Mouse (Mus musculus): ENCODE measurements around the gene Itga4.

Gene Itga4

DNA sequence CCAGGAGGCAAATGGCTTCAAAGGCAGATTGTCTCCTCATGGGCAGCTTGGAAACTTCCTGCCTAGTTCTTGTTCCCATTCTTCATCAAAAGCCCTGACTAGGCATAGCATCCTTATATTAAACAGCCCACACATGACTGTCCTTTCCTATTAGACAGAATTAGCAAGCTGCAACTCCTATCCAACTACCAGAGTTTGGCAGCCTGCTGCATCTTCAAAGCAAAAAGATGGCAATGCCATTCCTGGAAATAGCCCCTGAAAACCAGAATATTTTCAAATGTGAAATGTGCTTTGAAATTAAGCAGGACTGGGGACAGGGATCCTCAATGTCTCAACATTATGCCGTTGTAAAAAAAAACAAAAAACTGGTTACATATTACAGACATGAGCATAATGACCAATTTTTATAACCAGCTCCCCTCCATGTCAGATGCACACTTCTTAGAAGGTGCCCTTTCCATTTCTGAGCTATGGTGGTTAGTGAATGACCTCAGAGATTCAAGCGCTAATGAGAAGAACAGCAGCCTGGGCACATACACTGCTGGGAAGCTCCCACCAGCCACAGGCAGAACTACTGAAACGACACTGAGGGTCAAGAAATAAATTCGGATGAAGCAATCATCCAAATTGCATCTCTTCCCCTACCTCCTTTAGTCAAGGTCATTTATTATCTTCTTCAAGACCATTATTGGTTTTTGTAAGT, 97.0 kb downstream of the Itga4 start:
- DNase-seq (ENCODE audit: low read depth, low spot score): no peak

DNA sequence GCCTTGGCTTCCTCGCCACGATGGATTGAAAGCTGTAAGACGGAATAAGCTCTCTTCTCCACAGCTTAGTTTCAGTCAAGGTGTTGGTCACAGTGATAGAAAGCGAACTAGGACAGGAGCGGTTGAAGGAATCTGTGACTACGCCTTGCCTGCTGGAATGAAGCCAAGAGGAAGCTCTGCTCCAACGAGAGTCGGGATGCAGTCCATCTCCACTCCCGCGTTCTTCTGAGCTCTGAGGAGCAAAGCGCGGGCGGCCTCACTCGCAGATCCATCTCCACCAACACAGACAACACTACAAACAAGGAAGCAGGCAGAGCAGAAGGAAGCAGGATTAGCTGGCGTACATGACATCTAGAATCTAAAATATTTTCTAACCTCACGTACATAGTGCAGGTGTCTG, 99.5 kb downstream of the Itga4 start:
- DNase-seq (ENCODE audit: low read depth, low spot score): no peak

DNA sequence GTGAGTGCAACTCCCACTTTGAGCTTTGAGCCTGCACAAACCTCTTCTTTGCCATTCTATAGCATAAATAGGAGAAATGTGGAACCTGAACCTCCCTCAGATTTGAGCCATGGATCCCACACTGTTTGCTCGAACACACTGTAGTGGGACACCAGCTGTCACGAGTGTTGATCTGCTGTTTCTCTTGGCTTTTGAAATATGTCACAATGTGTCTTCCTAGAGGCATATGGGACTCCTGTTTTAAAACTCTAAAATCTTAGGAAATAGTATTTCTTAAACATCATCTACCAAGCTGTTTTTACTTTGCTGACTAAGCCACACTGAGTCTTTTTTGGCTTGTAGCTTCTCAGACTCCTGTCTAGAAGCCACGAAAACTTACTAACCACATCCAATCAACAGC, 102.6 kb downstream of the Itga4 start:
- DNase-seq (ENCODE audit: low read depth, low spot score): no peak

DNA sequence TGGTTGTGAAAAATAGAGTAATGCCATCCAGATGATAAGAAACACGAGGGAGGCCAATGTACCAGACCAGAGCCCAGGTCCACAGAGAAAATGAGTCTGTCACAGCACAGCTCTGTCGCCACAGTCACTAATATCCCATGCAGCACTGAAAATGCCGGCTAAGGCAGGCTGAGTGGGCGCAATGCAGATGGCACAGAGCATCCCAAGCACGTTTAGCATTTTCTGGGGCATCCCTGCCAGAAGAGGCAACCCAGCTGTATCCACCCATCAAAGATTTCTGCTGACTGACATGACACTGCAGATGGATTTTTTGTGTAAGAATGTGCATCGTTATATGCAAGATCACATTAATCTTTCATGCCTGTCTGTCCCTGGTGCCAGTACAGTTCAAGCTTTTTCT, 106.8 kb downstream of the Itga4 start:
- no peak for DNase-seq (ENCODE audit: low read depth, low spot score)

DNA sequence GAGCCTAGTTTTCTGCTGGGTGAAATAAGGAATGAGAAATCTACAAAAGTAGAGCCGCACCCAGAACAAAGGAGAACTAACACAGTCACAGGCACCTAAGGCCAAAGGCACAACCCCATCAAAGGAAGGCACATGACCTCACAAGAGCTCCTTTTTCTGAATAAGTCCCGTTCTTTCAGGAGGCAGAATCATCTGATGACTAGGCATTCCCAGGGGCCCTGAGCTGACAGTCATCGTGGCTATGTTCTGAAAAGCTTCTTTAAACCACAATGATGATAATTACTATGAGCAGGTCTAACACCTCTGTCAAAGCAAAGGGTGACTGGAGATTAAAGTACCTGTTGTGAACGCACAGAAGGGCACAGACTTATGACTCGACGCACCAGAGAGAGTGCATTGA, 108.7 kb downstream of the Itga4 start:
- no peak for DNase-seq (ENCODE audit: low read depth, low spot score)

DNA sequence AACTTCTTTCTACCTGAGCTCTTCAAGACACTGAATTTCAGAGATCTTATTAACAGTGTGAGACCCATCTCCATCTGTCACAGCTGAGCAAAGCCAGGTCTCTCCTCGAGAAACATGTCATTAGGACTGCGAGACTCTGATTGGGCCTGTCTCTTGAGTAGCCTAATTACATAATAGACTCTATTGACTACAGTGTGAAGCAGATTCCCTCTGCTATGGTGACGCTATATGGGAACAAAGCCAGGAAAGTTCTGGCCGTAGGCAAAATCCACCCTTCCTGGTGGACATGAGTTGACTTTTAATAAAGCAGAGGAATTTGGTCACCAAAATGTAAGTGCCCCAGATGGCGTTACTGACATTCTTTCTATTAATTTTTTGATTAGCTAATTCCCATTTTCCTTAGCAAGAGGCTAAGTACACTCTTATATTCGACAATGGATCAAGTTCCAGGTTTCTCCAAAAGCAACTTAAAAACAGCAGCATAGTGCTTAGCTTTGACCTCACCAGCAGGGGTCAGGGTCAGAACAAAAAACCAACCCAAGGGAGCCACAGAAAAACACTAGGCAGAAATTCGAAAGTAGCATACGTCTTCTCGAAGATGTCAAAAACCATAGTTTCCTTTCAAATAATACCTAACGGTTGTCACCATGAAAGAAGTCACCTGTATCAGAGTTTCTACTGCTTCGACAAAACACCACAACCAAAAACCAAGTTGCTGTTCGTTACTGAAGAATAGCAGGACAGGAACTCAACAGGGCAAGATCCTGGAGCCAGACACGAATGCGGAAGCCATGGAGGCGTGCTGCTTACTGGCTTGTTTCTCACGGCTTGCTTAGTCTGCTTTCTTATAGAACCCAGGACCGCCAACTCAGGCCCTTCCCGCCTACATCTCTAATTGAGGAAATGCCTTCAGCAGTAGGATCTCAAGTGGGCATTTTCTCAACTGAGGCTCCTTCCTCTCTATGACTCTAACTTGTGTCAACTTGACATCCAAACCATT, 112.5 kb downstream of the Itga4 start:
- DNase-seq (ENCODE audit: low read depth, low spot score): no peak

DNA sequence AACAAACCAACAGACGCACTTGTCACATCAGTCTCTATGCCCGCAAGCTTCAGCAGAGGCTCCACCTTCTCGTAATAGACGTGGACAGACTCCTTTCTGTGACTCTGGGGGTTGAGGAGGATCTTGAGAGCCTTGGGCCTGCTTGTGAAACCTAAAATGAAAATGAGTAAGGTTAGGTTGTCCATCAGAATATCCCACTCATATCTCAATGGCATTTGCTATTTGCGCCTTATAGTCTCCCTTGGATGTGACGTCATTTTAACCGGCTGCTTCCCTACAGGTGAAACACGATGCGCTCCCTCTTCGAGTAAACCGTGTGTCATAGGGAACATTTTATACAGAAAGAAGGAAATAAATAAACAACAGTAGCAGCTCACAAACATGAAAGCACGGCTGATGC, 113.4 kb downstream of the Itga4 start:
- DNase-seq (ENCODE audit: low read depth, low spot score): no peak

DNA sequence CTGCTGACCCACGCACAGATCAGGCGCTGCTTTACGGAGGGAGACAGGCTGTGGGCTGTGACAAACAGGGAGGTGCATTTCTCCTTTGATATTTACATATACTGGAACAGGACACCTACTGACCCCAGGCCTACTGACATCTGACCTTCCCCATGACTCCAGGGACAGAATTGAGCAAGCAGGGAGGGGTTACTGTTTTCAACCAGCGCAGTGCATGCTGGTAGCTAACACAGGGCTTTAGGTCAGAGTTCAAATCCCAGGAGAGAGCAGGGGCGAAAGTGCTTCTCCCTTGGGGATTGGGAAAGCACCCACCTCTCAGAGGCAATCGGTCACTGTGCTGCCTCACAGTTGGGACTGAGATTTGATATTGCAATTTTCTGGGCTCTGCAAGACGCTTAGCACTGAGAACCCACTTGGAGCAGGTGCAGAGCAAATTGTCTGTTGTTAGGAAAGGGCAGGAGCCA, 113.9 kb downstream of the Itga4 start:
- DNase-seq (ENCODE audit: low read depth, low spot score): no peak

DNA sequence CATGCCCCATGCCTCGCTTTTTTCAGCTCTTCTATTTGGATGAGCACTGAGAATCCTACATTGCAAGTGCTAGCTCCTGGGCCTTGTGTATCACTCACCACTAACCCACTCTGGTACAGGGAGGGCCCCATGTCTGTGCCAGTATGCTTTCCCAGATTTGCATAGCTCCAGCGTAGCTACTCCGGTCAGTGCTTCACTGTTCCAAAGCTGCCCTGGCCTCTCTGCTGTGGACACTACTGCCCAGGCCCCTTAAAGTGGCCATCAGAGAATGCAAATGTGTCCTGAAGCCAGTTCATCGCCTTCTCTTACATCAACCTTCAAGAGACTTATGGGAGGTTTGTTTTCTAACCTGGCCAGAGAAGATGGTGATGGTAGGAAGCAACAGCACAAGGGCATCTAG, 114.7 kb downstream of the Itga4 start:
- DNase-seq (ENCODE audit: low read depth, low spot score): no peak

DNA sequence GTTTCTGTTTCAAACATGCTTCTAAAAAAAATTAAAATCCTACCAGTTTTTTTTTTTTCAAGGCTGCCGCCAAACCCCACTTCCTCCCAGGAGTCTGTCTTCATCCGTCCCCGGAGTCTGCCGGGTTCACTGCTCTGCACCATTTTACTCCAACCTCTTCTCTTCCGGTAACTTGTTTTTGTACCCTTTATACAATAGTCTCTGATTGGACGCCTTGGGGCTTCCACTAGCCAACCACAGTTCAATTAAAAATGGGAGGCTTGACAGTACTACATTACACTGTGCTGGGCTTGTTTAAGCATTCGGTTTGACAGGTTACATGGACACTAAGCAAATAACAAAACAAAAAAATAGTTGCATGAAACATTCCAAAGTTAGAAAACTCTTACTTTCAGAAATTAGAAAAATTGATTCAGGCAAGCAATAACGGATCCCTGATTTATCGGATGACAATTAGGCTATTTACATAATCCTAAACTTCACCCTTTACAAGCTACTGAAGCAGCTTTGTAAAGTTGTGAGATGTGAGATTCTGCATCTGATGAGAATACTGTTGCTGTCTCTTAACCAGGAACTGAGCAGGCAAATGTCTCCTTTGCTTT, 115.6 kb downstream of the Itga4 start:
- no peak for DNase-seq (ENCODE audit: low read depth, low spot score)

DNA sequence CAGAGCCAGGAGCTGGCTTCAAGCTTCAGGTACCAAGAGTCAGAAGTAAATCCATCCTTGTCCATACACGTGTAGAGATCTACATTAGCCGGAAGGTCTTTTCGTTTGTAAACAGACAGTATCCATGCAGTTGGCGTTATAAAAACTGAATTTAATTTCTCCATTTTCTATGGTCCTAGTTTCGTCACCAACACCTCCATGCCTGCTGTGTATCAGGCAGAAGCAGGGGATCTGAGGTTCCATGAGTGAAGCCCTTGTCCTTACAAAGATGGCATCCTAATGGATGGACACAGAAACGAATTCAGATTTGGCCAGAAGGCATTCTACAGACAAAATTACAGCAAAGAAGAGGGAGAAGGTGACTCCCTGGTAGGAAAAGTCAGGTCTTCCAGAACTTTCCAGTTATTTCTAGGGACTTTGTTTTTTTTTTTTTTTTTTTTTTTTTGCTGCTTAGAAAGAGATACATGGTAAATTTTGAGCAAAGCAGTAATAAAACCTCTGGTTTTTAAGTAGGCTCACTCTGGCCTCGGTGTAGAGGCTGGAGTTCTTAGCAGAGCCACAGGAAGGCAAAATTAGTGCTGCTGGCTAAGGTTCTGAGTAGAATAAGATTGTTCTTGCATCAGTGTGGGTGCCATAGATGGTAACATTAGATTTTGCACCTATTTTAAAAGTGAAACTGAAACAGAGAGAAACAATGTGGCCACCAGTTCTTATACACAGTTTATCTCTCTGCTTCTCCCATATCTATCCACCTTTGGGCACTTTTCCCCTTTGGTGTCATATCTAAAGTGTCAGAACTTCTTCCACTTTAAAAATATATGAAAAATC, 116.3 kb downstream of the Itga4 start:
- no peak for DNase-seq (ENCODE audit: low read depth, low spot score)

DNA sequence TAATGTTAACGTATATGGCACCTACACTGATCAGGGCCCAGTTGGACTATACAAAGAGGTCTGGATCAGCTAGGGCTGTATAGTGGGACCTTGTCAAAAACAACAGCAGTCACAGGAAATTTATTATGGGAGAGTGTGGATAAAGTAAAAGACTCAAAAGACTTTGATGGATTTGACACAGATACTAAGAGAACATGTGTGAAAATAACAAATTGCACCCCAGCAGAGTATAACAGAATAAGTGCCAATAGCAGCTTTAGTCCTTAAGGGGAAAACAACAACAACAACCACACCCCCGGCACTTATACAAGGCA, 116.9 kb downstream of the Itga4 start:
- DNase-seq (ENCODE audit: low read depth, low spot score): no peak

DNA sequence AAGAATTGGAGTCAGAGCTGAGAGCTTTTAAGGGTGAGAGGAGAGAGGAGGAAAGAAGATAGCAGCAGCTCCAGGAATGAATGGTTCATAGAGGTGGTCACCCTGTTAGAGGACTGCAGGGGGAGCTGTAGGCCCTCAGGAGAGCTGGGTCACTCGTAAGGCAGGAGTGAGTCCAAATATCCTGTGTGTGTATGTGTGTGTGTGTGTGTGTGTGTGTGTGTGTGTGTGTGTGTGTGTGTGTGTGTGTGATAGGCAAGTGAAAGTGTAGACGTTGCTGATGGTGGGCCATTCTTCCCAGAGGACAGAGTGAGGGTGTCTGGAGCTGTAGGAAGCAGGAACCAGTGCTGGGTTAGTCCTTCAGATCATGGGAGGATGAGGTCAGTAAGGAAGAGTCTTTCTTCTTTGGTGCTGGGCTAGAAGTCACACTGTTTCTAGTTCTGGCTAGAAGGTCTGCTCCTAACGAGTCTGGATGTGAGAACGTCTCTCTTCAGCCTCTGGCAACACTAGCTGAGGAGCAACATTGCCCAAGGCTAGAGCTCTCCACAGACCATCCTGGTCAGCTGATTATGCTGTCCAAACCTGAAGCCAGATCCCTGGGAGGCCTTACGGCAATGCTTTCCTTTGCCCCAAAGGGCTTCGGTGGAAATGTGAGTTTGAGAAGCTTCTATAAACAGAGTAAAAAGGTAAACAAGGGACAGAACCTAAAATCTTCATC, 117.4 kb downstream of the Itga4 start:
- DNase-seq (ENCODE audit: low read depth, low spot score): no peak

DNA sequence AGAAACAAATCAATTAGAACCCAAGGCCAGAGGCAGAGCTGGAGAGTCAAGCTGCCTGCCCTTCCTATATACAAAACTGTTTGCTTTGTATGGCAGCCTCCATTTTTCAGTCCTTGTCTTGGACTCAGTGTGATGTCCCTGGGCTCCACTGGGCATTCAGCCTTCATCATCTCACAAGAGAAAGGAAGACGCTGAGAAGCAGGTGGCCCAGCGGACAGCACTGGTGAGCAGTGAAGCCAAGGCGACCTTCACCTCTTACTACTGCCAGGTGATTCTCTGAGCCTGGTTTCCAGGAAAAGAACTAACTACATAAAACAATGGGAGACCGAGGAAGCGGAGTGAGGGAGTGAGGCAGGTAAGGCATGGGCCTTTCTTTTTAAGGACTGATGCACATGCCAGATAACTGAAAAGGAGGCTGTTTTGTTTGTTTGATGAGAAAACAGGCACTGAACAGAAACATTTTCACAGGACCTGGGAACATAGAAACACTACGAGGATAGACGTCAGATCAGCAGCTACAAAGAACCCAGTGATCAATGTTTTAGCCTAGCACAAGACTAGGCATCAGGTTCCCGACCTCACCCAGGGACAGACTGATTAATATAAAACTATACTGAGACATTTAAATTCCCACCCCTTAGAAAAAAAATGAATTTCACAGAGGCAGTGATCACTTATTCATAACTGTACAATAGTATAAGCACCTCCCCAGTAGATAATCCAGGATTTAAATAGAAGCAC, 123.3 kb downstream of the Itga4 start:
- no peak for DNase-seq (ENCODE audit: low read depth, low spot score)

DNA sequence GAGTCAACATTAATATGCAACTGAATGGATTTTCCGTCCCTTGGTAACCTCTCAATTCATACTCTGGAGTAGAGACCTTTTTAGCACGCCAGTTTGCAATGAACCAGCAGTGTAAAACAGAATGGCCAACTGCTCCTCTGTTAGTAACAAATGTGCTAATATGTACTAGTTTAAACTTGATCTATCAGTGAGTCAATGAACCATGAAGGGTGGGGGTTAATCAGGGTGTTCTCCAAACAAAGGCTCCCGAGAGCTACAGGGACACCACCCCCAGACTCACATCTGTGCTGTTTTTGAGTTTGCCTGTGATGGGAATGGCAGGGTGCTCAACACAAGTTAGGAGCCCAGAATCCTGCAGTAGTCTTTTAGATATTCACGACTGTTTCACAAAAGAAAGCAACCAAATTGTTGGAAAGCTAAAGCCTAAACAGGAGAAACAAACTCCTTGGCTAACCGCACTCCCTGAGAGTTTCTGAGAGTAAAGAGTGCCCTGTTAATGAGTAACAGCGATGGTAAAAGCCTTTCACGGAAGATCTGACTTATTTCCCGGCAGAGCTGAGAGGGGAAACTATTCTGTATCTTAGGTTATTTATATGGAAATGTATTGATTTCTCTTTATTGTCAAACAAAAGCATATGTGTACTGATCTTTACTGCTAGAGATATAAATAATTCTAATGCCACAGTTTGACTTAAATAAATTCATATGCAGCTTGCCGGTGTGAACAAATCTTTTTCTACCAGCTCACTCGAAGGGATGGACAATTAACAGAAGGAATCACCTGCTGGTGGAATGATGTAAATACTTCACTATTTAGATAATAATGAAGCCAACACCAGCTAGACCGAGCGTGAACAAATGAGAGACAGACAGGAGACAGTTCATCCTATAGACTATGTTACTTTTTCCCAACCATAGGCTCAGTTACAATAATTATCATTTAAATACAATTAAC, 124.1 kb downstream of the Itga4 start:
- no peak for DNase-seq (ENCODE audit: low read depth, low spot score)

All from c-Kit-negative CD71-positive TER-119-positive erythroid progenitor cells, embryonic 14.5 days (primary cell).